Comparison of ENCODE assay signal across 18 mouse cellular contexts in genomic region chr5:142771034-142771433, GRCm38 (mm10). TPM values are rescaled to one million over a fixed set of nuclear protein-coding genes. Genes with fewer than 3 reads are reported as not detected.
DNase-seq lines count a peak whose midpoint lies in the region; ATAC-seq and TF ChIP-seq lines count a peak whose summit lies in the region.
"Had no signal": no experiment of that assay in that cellular context is flagged by ENCODE, and none has a peak within 500 bp of the region (broad histone marks: within the 10 kb centered on the region; RNA-seq: fewer than 3 reads in every experiment).

No protein-coding gene starts in this region.

- H3K27me3 ChIP-seq in forebrain, embryonic 10.5 days (ENCODE audit: poor library complexity, severe bottlenecking): no peaks in the 10 kb centered on the region
- no peaks in the 10 kb centered on the region for H3K27me3 ChIP-seq in forebrain, embryonic 11.5 days (ENCODE audit: control insufficient read depth, insufficient read depth, low read length)
- H3K27me3 ChIP-seq in heart, postnatal 0 days (ENCODE audit: control insufficient read depth, insufficient read depth, low read length): no peaks in the 10 kb centered on the region
- H3K27me3 ChIP-seq in liver, embryonic 14.5 days (ENCODE audit: control insufficient read depth, insufficient read depth, low read length): no peaks in the 10 kb centered on the region
- no peaks in the 10 kb centered on the region for H3K27me3 ChIP-seq in liver, embryonic 11.5 days (replicated peaks; ENCODE audit: control insufficient read depth, insufficient read depth, low read length)
- H3K27me3 ChIP-seq in Patski: no peaks in the 10 kb centered on the region
- H3K27me3 ChIP-seq: kidney, embryonic 15.5 days had no signal

- 97% methylated on average over 4 of the region's 4 CpGs for WGBS in forebrain, embryonic 10.5 days
- WGBS in forebrain, embryonic 11.5 days: 88% methylated on average over 4 of the region's 4 CpGs
- WGBS in heart, postnatal 0 days: 41% methylated on average over 4 of the region's 4 CpGs
- 78% methylated on average over 4 of the region's 4 CpGs for WGBS in liver, embryonic 14.5 days (ENCODE audit: insufficient replicate concordance)
- 78% methylated on average over 4 of the region's 4 CpGs for WGBS in liver, embryonic 11.5 days

- ATAC-seq in forebrain, embryonic 11.5 days (replicated peaks; ENCODE audit: low FRiP score): no peak
- no peak for ATAC-seq in heart, postnatal 0 days (ENCODE audit: insufficient read depth, low read depth)
- ATAC-seq in liver, embryonic 14.5 days (ENCODE audit: insufficient read depth): no peak
- ATAC-seq in liver, embryonic 11.5 days (replicated peaks; ENCODE audit: low FRiP score): no peak
- peak; percentile 56 for ATAC-seq in Patski

- H3K4me2 ChIP-seq in forebrain, embryonic 11.5 days (ENCODE audit: low read depth, low read length, severe bottlenecking): no peak overlapping the region
- no peak overlapping the region for H3K4me2 ChIP-seq in heart, postnatal 0 days (ENCODE audit: low read depth, low read length)
- H3K4me2 ChIP-seq in liver, embryonic 14.5 days (ENCODE audit: low read depth): peak overlapping the region; percentile 20
- H3K4me2 ChIP-seq in liver, embryonic 11.5 days: no peak overlapping the region
- H3K4me2 ChIP-seq: kidney, embryonic 15.5 days; midbrain, embryonic 11.5 days had no signal

- DNase-seq in forebrain, embryonic 10.5 days (ENCODE audit: extremely low spot score, low spot score): no peak
- no peak for DNase-seq in forebrain, embryonic 11.5 days (ENCODE audit: low spot score)
- DNase-seq in heart, postnatal 0 days (ENCODE audit: low spot score): no peak
- DNase-seq in heart, postnatal 14 days: no peak
- no peak for DNase-seq in liver, embryonic 14.5 days (ENCODE audit: low read depth in 3 of 3, low spot score in 3 of 3)
- DNase-seq in liver, embryonic 11.5 days (ENCODE audit: low spot score): no peak
- DNase-seq in Patski (ENCODE audit: low read depth, low spot score): no peak
- DNase-seq in left cerebral cortex, postnatal 25 days (ENCODE audit: low spot score in 2 of 2): no peak
- DNase-seq: adrenal gland, postnatal 14 days; cerebellum, adult 18-20 months; cerebellum, postnatal 36 days; heart, adult 11 months; left cerebral cortex, postnatal 4 days; lung, adult 2 months; thymus, adult 2 months had no signal

- no peak for TF ChIP-seq EP300 in heart, postnatal 0 days (IDR thresholded peaks at IDR 0.05; ENCODE audit: low read depth)
- no peak for TF ChIP-seq EP300 in liver, embryonic 14.5 days (IDR thresholded peaks at IDR 0.05; ENCODE audit: low read depth)

- CTCF ChIA-PET in Patski (lab: Charles Lee): interaction anchor here (0.7 to 1.0 kb wide), 2 partner anchors 33 to 44 kb away, joined by 3 to 4 read pairs; no protein-coding TSS in a partner anchor

- H3K9me3 ChIP-seq in forebrain, embryonic 10.5 days: no peaks in the 10 kb centered on the region
- no peaks in the 10 kb centered on the region for H3K9me3 ChIP-seq in forebrain, embryonic 11.5 days (ENCODE audit: control insufficient read depth, low read length)
- no peaks in the 10 kb centered on the region for H3K9me3 ChIP-seq in heart, postnatal 0 days (replicated peaks; ENCODE audit: control insufficient read depth, low read length)
- H3K9me3 ChIP-seq in liver, embryonic 14.5 days (ENCODE audit: control insufficient read depth, low read length): no peaks in the 10 kb centered on the region
- H3K9me3 ChIP-seq in liver, embryonic 11.5 days (ENCODE audit: control insufficient read depth, low read length): no peaks in the 10 kb centered on the region
- H3K9me3 ChIP-seq: kidney, embryonic 15.5 days had no signal

- H3K4me1 ChIP-seq in forebrain, embryonic 10.5 days: peaks cover 38% of the 10 kb centered on the region
- H3K4me1 ChIP-seq in forebrain, embryonic 11.5 days (replicated peaks; ENCODE audit: control insufficient read depth, insufficient read depth, low read length): peaks cover 14% of the 10 kb centered on the region; the same call in 1 of the 2 replicates
- H3K4me1 ChIP-seq in heart, postnatal 0 days (ENCODE audit: control insufficient read depth, insufficient read depth): 0 out of 2 replicates have a peak, but pooled peaks cover 3% of the 10 kb centered on the region
- H3K4me1 ChIP-seq in liver, embryonic 14.5 days (replicated peaks; ENCODE audit: control insufficient read depth in 2 of 2, insufficient read depth in 2 of 2, low read length in 1 of 2): peaks cover 0 to 5% of the 10 kb centered on the region in 2 experiments; a peak in 1 of 4 replicates
- H3K4me1 ChIP-seq in liver, embryonic 11.5 days (replicated peaks; ENCODE audit: control insufficient read depth, insufficient read depth, low read length): peaks cover 5% of the 10 kb centered on the region

- H3K27ac ChIP-seq in forebrain, embryonic 10.5 days: 0 out of 2 replicates have a peak overlapping the region, but pooled peaks have one; percentile 7
- H3K27ac ChIP-seq in forebrain, embryonic 11.5 days (ENCODE audit: low read depth, low read length): no peak overlapping the region
- 0 out of 2 replicates have a peak overlapping the region, but pooled peaks have one; percentile 5 for H3K27ac ChIP-seq in heart, postnatal 0 days (ENCODE audit: low read depth)
- H3K27ac ChIP-seq in liver, embryonic 14.5 days: no peak overlapping the region
- no peak overlapping the region for H3K27ac ChIP-seq in liver, embryonic 11.5 days (ENCODE audit: low read depth, low read length)
- H3K27ac ChIP-seq: kidney, embryonic 15.5 days; macrophage had no signal

- TF ChIP-seq CTCF in heart, postnatal 0 days (IDR thresholded peaks at IDR 0.05; ENCODE audit: low read depth): no peak
- TF ChIP-seq CTCF in liver, embryonic 14.5 days (IDR thresholded peaks at IDR 0.05; ENCODE audit: low read depth): no peak
- TF ChIP-seq CTCF in Patski (IDR thresholded peaks at IDR 0.05): no peak

- H3K4me3 ChIP-seq in forebrain, embryonic 10.5 days: no peak overlapping the region
- H3K4me3 ChIP-seq in forebrain, embryonic 11.5 days (ENCODE audit: low read depth, low read length): no peak overlapping the region
- no peak overlapping the region for H3K4me3 ChIP-seq in heart, postnatal 0 days (ENCODE audit: low read depth, low read length)
- H3K4me3 ChIP-seq in liver, embryonic 14.5 days (ENCODE audit: insufficient read depth in 1 of 2, low read depth in 2 of 2, low read length in 2 of 2): no peak overlapping the region
- H3K4me3 ChIP-seq in liver, embryonic 11.5 days (ENCODE audit: low read depth, low read length): no peak overlapping the region
- H3K4me3 ChIP-seq: kidney, embryonic 15.5 days had no signal

- in situ Hi-C loops in Patski (cut with MboI; ENCODE audit: low pct_unique_long_range_greater_than_20kb): no loop called here

- no peak overlapping the region for H3K9ac ChIP-seq in forebrain, embryonic 11.5 days (ENCODE audit: low read length)
- no peak overlapping the region for H3K9ac ChIP-seq in heart, postnatal 0 days (replicated peaks; ENCODE audit: low read depth, low read length)
- H3K9ac ChIP-seq in liver, embryonic 14.5 days (replicated peaks): no peak overlapping the region
- no peak overlapping the region for H3K9ac ChIP-seq in liver, embryonic 11.5 days (ENCODE audit: low read depth, low read length)
- H3K9ac ChIP-seq: kidney, embryonic 15.5 days had no signal

- intact Hi-C loops in heart, postnatal 14 days (cut with DNase I): loop anchor here (5.0 kb wide), 1 partner anchor 161 kb away; no protein-coding TSS in a partner anchor
- intact Hi-C loops in left cerebral cortex, postnatal 25 days (cut with DNase I): no loop called here

- peaks cover 97% of the 10 kb centered on the region for H3K36me3 ChIP-seq in forebrain, embryonic 10.5 days (replicated peaks)
- H3K36me3 ChIP-seq in forebrain, embryonic 11.5 days (ENCODE audit: control insufficient read depth, insufficient read depth, low read length): peaks cover 33% of the 10 kb centered on the region
- H3K36me3 ChIP-seq in heart, postnatal 0 days (replicated peaks; ENCODE audit: control insufficient read depth, insufficient read depth, low read length): peaks cover 79% of the 10 kb centered on the region
- peaks cover 6% of the 10 kb centered on the region for H3K36me3 ChIP-seq in liver, embryonic 14.5 days (replicated peaks; ENCODE audit: control insufficient read depth, insufficient read depth, low read depth)
- H3K36me3 ChIP-seq in liver, embryonic 11.5 days (ENCODE audit: control insufficient read depth, insufficient read depth, low read length): peaks cover 24% of the 10 kb centered on the region

- POLR2A ChIA-PET in Patski (lab: Charles Lee): interaction anchor here (0.8 to 3.1 kb wide), 4 partner anchors 10 to 48 kb away, joined by 3 to 13 read pairs (median 3); partner anchors contain the start of gene Tnrc18

RNA-seq across cellular contexts. Expression of gene Tnrc18, which starts 46.4 kb away (rescaled TPM):
- polyA plus RNA-seq in forebrain, embryonic 10.5 days (2016; fragmentation: Nextera tagmentation; extraction: Ambion mirVana): 21.5 and 22.7 TPM in 2 replicates
- 55.2 and 55.7 TPM in 2 replicates for polyA plus RNA-seq in forebrain, embryonic 11.5 days (2014; fragmentation: Nextera tagmentation; extraction: Ambion mirVana)
- 69.3 and 79.0 TPM in 2 replicates for total RNA-seq in heart, postnatal 0 days (2014; rRNA removed; ENCODE audit: low replicate concordance)
- polyA plus RNA-seq in heart, postnatal 0 days (2015; fragmentation: Nextera tagmentation; extraction: Ambion mirVana): 10.4 TPM in 2 replicates
- 10 to 100 TPM; 75.6 to 83.8 TPM for total RNA-seq in heart, postnatal 14 days (2021)
- 2.3 and 2.8 TPM in 2 replicates for polyA plus RNA-seq in liver, embryonic 14.5 days (2012; rRNA removed)
- polyA plus RNA-seq in liver, embryonic 14.5 days (2014; fragmentation: Nextera tagmentation; extraction: Ambion mirVana): 2.9 and 3.4 TPM in 2 replicates
- polyA plus RNA-seq in liver, embryonic 11.5 days (2014; fragmentation: Nextera tagmentation; extraction: Ambion mirVana): 10.9 and 11.1 TPM in 2 replicates
- 116 TPM for polyA plus RNA-seq in Patski (2021)
- total RNA-seq in left cerebral cortex, postnatal 25 days (2021): 100 to 1,000 TPM; 114 to 125 TPM

Comparison
In these comparisons a context has a peak if more than half of its experiments do, and no peak if none do; other contexts are left out.
1. H3K27ac ChIP-seq: peak in forebrain, embryonic 10.5 days (single experiment) and heart, postnatal 0 days (single experiment); none in forebrain, embryonic 11.5 days (single experiment), liver, embryonic 14.5 days (single experiment) and liver, embryonic 11.5 days (single experiment).